Mouse (Mus musculus) adrenal gland, adult 18-20 months (tissue): ENCODE measurements at regions not wholly inside any gene's neighbourhood (a gene's known extent, or its start where the extent isn't known, plus 50 kb on each side); places are given as distances from the start of the nearest gene placed in this dataset.

ENCODE experiments used
- DNase-seq, 2 experiments: peaks; one replicate each; pipeline ENCODE4 v3.0.0; 2021 to 2022; ENCODE audit warnings: low spot score in 2 of 2

- DNase-seq: no peak
Observed at GRCm38 (mm10) chr3:14952169-14952729, 66.2 kb downstream of the Car2 start.

GRCm38 (mm10) chr3:14952951-14953350 is 66.9 kb downstream of the Car2 start:
- DNase-seq: no peak

- DNase-seq: no peak
Observed at GRCm38 (mm10) chr3:14957481-14957880, 71.4 kb downstream of the Car2 start.

GRCm38 (mm10) chr3:14958277-14958676 is 72.2 kb downstream of the Car2 start:
- DNase-seq: no peak

GRCm38 (mm10) chr3:14959586-14959985 is 73.5 kb downstream of the Car2 start:
- DNase-seq: no peak

GRCm38 (mm10) chr3:14964795-14965194 is 78.7 kb downstream of the Car2 start:
- DNase-seq: no peak

- DNase-seq: no peak
Observed at GRCm38 (mm10) chr3:14965438-14966044, 79.5 kb downstream of the Car2 start.

GRCm38 (mm10) chr3:14967235-14967634 is 81.2 kb downstream of the Car2 start:
- no peak for DNase-seq

GRCm38 (mm10) chr3:14968345-14968744 is 82.3 kb downstream of the Car2 start:
- no peak for DNase-seq

GRCm38 (mm10) chr3:14969698-14970097 is 83.6 kb downstream of the Car2 start:
- no peak for DNase-seq

GRCm38 (mm10) chr3:14971647-14972046 is 85.6 kb downstream of the Car2 start:
- DNase-seq: no peak

GRCm38 (mm10) chr3:14974758-14975157 is 88.7 kb downstream of the Car2 start:
- no peak for DNase-seq

GRCm38 (mm10) chr3:14975203-14975602 is 89.1 kb downstream of the Car2 start:
- DNase-seq: no peak

GRCm38 (mm10) chr3:14979116-14979613 is 93.1 kb downstream of the Car2 start:
- no peak for DNase-seq

- no peak for DNase-seq
Observed at GRCm38 (mm10) chr3:14989635-14990034, 103.6 kb downstream of the Car2 start.

- no peak for DNase-seq
Observed at GRCm38 (mm10) chr3:14993936-14994335, 107.9 kb downstream of the Car2 start.

- DNase-seq: no peak
Observed at GRCm38 (mm10) chr3:14997241-14997640, 111.2 kb downstream of the Car2 start.

- DNase-seq: no peak
Observed at GRCm38 (mm10) chr3:14998521-14998920, 112.4 kb downstream of the Car2 start.

- no peak for DNase-seq
Observed at GRCm38 (mm10) chr3:14999411-14999810, 113.3 kb downstream of the Car2 start.

- DNase-seq: no peak
Observed at GRCm38 (mm10) chr3:14999914-15000313, 113.8 kb downstream of the Car2 start.

- no peak for DNase-seq
Observed at GRCm38 (mm10) chr3:15000657-15001056, 114.6 kb downstream of the Car2 start.

- DNase-seq: no peak
Observed at GRCm38 (mm10) chr3:15007821-15008220, 121.7 kb downstream of the Car2 start.

GRCm38 (mm10) chr3:15008501-15008900 is 122.4 kb downstream of the Car2 start:
- DNase-seq: no peak
